Mouse (Mus musculus): Measurements from ENCODE around the gene Gdpd5.

The Gdpd5 gene

DNA sequence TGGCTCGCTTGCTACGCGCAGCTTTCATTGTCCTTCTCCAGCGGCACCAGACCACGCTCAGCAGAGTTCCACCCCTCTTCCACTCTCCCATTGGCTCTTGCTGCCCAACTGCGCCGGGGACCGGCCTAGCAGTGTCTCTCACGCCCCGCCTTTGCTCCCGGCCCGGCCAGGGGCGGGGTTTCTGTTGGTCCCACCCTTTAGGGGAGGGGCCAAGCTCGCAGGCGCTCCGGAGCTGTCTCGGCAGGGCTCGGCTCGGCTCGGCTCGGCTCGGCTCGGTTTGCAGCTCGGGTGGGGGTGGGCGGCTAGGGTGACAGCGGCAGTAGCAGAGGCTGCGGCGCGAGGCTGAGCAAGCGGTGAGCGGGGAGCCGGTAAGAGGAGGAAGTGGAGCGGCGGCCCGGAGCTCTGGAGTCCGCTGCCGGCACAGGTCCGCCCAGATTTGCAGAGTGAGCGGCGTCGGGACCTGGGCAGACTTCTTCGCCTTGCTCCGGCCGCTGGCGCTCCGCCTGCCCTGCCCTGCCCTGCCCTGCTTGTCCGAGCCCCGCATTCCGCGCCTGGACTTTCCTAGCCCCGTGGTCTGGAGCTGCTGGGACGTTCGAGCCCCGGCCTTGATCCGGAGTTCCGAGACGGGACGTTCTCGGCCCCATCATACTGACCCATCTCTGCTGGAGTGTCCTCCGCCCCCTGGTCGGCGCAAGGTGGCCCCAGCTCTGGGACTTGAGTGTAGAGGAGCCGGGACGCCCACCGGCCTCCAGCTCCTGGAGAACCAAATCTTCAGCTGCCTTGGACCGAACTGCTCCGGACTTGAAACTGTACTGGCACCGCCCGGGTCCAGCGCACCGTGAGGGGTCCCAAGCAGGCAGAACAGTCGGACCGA is at the start of gene Gdpd5:
Gene Gdpd5 (plus strand): TSS at position 201 of the 874 bp plus-strand sequence.
- DNase-seq (ENCODE audit: low spot score in 2 of 2), result peak; percentile 94 to 97

DNA sequence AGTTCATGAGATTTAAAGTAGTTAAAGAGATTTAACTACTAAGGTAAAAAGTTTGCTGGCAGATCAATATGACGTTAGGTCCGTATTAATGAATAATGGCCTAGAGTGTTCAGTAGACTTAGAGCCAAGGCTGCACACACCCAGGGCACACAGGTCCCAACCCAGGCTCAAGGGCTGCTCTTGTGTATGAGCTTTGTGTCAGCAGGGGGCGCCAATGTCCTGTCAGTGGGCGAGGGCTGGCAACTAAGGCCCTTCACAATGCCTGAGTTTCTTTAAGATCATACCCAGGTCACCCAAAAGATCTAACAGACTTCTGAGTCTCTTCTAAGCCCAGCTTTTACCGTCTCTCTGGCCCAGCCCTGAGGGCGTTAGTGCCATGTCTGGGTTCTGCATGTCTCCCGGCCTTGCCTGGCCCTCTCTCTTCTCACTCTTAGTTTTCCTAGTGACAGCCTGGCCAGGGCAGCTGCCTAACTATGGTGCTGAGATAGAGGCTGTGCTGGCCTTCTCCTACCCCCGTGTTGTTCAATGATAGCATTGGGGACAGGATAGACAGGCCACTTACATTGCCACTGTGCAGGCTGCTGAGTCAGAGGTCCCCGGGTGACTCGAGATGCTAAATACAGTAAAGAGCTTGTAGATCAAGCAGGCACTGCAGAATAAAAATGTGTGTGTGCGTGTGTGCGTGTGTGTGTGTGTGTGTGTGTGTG is 48.3 kb upstream of the Gdpd5 start:
- DNase-seq (ENCODE audit: low spot score in 2 of 2), result peak; percentile 40 to 82

DNA sequence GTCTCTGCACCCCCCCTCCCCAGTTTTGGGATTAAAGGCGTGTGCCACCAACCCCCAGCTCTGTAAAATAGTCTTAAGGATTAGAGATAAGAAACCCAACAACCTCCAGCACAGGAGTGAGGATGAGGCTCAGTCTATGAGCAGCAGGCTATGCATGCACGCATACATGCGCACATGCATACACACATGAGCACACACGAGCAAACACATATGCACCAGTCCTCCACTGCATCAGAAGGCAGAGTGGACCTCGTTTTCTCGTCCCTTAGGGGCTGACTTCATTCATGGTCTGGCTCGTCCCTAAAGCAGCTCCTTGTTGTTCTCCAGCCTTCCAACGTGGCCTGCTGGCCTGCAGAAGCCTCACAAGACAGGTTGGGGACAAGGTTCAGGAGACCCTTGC is 40.5 kb upstream of the Gdpd5 start:
- no peak for DNase-seq (ENCODE audit: low spot score in 2 of 2)

DNA sequence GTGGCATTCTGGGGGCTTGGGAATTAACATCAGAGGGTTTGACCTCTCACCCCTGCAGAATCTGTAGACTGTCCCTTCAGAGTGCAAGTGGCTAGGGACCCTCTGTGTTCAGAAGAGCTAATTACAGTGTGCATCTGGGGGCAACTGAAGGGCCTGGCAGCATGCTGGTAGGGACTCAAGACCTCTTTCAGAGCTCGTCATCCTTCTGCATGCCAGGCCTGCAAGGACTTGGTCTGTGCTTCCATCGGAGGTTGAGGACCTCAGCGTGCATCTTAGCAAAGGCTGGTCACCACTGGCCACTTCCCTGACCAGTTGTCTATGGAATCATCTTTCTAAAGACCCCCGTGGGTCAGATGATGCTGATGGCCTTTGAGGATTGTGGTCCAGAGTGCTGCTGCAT is 37.6 kb upstream of the Gdpd5 start:
- no peak for DNase-seq (ENCODE audit: low spot score in 2 of 2)

DNA sequence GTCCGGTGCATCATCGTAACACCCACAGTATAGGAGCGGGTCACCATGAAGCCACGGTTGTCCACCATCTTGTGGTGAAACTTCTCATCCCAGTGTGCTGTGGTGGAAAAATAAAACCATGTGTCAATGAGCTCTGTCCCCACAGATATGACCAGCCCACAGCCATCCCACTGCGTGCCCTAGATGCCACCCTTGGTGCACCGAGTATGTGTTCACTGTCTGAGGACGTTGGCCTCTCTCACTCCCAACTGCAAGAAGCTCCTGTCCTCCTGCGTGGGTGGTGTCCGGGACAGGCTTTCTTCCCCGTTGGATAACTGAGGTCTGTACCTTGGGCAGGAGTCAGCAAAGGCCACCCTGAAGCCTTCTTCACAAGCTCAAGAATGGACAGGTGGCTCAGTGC is 33.9 kb upstream of the Gdpd5 start:
- DNase-seq (ENCODE audit: low spot score in 2 of 2), result no peak

DNA sequence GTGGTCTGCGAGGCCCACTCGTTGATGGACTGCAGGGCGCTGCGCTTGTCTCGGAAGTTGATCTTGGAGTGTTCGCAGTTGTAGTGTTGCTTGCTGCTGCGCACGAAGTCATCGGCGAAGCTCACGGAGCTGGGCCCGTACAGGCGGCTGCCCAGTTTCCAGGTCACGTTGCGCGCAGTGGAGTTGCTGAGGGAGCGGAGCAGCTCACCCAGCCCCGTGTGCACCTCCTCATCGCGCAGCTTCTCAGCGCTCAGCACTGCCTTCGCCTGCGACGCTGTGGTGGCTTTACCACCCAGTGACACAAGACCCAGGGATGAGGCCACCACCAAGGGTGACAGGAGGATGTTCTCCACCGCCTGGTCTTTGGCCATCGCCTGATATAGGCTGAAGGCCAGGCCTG is 32.3 kb upstream of the Gdpd5 start:
- no peak for DNase-seq (ENCODE audit: low spot score in 2 of 2)

DNA sequence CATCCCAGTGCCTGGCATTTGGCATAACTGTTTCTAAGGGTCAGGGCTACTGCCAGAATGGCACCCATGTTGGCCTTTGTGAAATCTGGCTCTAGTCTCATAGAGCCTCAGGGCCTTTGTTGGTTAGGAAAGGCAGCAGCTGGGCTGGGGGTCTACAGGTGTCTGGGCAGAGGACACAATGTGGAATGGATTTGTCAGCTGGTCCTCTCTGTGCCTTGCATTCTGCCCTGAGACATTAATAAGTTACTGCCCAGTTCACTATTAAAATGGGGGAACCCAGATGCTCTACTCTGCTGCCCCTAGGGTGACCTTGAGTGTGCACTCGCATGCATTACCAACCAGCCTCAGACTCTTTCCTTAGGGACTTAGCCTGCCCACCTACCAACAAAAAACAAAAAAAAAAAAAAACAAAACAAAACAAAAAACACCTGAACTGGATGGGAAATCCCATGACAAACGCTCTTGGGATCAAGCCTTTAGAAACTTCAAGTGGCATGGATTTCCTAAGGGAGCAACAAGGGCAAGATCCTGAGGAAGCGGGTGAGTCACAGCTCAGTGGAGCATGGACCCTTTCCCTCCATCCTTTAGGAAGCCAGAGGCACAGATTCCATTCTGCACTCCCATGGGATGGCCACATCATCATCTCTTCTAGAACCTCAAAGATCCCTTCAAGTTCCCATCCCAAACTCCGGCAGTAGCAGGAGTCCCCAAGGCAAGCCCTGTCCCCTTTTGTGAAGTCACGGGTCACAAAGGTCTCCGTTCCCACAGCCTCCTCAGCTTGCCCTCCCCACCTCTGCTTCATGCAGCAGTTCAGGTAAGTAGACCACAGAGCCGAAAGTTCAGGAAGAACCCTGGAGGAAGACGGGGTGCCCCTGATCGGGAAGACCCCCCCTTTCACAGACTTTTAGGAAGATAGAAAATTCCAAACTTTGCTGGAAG is 31.2 kb upstream of the Gdpd5 start:
- DNase-seq (ENCODE audit: low spot score in 2 of 2), result no peak

DNA sequence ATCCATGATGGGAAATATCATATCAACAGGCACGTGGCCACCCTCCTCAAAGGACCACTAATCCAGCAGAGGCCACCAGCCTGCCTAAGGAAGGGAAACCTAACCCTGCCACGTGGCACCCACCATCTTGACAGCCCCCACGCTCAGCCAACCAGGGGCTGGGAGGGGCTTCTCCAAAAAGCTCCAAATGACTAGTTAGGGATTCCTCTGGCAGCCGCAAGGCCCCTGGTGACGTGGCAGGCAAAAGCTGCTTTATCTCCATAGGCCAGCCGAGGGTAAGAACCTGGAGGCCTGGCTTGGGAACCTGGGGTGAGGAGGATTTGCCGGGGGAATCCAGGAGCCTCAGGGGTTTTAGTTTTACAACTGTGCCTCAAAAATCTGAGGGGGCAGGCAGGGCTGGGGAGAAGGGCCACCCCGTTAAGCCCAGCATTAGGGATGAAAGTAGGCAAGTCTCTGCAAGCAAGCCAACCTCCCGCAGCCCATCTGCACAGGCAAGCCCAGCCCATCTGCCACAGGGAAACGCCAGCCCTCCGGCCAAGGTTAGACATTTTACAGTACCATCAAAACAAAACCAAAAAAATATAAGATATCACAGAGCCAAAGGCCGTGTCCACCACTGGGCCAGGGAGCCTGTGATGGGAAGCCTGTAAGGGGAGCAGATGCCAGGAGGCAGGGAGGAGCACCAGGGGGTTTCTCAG is 30.0 kb upstream of the Gdpd5 start:
- no peak for DNase-seq (ENCODE audit: low spot score in 2 of 2)

DNA sequence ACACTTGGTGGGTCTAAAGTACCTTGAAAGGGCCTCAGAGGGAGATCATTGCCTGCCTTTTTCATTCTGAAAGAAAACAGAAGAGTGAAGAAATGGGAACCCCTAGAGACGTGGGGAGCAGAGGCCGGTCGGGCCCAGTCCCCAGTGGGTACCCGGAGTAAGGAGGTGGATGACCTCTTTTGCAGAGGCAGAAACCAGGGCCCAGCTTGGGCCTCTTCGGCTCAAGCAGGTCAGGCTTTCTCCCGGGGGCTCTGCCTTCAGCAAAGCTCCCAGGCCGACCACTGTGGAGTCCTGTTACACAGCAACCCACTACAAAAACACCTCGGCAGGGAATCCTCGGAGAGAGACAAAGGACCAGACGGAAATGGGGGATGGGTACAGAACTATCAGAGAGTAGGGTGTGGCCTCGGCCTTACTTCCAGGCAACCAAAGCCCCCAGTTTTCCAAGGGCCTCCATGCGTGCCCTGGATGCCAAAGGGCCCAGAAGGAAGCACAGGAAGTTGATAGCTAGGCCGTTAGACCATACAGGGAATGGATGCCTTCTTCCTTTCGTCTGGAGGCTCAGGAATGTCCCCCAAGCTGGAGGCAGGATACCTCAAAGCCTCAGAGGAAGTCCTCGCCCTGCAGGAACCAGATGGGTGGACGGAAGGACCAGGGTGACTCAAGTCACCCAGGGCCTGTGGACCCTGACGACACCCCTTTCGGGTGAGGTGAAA is 29.3 kb upstream of the Gdpd5 start:
- no peak for DNase-seq (ENCODE audit: low spot score in 2 of 2)

DNA sequence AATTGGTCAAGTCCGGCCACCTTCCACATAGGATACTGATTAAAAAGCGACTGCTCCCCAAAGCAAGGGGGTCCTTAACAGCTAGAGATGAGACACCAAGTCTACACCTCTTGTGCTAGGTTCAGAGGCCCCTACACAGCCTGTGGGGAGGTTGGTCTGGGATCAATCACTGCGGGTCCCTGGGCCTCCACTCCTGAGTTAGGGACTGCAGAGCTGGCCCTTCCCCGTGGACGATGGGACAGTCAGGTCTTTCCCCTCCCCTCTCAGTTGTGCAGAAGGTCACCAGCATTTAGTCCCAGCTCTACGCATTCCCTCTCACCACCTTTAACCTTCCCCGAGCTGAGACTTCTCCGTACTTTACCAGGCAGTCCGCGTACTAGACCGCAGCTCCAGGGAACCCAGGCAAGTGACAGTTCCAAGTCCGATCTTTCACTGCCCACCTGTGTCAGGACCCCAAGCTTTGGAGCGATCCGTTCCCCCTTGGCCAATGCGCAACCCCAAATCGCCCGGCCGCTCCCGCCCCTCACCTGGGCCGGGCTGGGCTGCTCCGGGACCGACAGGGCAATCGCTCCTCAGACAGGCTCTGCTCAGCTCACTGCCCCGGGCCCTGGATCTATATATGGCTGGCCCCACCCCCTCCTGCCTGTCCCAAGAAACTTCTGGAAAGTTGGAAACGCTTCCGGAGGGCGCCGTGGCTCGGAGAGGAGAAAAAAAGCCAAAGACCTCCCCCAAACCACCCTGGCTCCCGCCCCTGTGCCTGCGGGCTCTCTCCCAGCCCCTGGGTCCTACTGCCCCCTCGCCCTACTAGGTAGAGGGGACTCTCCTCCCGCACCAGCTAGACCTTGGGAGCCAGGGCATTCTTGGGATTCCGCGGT is 28.5 kb upstream of the Gdpd5 start, which contains the start of gene Serpinh1:
Gene Serpinh1 (minus strand): TSS at position 714 of the 875 bp plus-strand sequence.
- DNase-seq (ENCODE audit: low spot score in 2 of 2), result peak in 1 of 2 experiments; percentile 37

DNA sequence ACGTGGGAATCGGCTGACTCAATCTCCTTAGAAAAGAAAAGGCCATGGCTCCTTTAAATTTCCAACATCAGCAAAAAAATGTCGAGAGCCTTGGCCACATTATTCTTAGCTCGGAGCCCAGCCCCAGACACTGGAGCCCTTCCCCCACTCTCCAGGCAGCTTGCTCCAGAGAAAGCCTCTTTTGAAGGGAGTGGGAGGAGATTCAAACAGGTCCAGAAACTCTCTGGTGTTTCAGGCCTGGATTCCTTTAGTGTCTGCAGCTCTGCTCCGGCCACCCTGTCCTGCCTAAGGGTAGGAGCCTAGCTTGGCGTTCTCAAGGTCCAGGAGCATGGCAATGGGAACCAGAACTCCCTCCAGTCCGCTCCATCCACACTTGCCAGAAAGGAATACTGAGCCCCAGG is 25.5 kb upstream of the Gdpd5 start:
- DNase-seq (ENCODE audit: low spot score in 2 of 2), result no peak

DNA sequence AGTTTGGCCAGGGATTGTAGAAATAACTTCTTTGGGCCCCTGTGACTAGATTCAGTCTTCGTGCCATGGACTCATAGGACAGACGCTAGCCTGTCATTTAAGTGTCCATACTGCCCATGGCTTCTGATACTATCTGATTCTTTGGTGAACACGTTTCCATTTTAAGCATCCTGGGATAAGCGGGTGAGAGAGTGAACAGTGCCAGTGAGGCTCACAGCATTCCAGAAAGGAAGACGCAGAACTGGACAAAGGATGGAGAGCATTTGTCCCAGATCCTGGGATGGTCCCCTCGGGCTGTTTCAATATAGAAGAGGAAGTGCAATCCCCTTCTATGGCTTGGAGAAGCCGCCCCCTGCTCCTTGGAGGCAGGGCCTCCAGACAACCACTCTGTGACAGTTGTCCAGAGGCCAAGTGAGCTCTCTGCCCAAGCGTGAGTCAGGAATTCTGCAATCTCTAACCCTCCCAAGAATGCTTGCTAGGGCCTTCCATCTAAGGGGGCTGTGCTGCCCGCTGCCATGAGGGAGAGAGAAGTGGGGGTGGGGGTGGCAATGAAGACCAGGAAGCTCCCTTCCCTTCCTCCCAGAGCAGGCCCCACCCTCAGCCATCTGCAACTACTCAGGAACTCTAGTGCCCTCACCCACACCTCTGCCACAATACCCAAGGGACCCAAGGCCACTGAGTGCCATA is 24.8 kb upstream of the Gdpd5 start:
- no peak for DNase-seq (ENCODE audit: low spot score in 2 of 2)

DNA sequence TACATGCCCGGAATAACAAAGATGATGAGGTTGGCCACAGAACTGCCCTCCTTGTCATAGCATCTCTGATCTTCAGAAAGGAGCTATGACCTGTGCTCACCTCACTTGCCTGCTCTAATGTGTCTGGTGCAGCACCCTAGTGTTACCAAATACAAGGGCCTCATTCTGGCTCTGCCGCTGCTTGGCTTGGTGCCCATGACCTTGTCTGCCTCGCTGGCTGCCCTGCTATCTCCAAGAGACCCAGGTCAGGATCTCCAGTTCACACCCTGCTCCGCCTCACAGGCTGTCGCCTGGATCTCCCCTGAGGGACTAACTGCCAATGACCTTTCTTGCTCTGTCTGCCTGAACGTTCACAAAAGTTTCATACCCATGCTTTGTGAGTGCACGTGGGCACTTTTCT is 24.0 kb upstream of the Gdpd5 start:
- no peak for DNase-seq (ENCODE audit: low spot score in 2 of 2)

DNA sequence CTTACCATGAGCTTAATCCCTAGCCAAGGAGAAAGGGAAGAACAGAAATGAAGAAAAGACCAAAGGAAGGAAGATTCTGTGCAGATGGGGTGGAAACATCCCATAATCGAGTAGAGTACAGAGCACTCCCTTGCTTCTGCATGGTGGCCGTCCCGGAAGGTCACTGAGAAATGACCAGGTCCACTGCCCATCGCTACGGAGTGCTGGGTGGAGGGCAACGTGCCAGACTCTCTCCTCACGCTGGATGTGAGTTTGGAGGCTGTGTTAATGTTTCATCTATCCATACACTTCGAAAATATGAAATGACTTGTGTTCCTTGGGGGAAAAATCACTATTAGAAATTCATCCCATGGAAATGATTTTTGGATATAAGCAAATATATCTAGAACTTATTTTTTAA is 22.8 kb upstream of the Gdpd5 start:
- no peak for DNase-seq (ENCODE audit: low spot score in 2 of 2)

DNA sequence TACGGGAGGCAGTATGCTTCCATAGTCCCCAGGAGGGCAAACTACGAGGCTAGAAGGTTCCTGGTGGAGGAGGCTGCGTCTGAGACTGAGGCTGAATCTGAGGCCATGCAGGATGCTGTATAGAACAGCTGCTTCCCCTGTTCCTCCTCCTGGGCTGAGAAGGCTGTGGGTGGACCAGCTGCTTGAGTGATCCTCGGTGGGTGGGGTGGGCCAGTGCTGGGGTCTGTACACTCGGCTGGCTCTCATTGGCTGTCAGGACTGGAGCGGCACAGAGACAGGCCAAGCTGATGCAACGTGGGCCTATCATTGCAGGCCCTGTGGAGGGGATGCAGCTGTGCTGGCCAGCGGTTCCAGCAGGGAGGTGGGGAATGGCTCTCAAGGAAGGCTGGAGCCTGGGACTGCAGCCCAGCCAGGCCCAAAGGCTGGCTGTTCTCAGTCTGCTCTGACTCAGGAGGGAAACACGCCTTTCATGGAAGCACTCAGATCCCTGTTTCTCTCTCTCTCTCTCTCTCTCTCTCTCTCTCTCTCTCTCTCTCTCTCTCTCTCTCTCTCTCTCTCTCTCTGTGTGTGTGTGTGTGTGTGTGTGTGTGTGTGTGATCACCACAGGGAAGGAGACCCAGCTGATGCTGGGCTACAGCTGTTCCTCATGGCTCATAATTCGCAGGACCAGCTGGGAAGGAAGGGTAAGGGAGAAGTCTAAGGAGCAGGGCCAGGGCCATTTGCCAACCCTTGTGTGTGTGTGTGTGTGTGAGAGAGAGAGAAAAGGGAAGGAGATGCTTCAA is 21.0 kb upstream of the Gdpd5 start:
- no peak for DNase-seq (ENCODE audit: low spot score in 2 of 2)

DNA sequence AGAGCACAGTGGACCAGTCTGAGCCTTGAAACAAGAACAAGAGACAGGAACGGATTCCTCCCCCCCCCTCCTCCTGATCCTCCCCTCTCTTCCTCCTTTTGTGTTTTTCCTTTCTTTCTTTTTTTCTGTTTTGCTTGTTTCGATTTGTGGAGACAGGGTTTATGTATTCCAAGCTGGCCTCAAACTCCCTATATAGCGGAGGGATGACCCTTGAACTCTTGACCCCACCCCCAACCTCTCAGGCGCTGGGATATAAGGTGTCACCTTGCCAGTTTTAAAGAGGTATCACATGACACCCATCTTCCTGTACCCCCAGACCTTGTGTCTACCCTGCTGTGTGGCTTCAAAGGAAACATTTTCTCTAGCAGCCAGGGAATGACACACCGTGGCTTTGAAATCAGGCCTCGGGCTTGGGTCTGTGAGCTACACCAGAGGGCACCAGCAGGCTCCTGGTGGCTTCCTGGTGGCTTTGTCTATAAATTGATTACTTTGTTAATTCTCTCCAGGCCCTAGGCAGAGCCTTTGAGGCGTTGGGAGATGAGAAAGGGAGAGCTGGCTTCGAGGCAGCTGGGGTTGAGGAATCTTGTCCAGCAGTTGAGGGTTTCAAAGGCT is 20.3 kb upstream of the Gdpd5 start:
- DNase-seq (ENCODE audit: low spot score in 2 of 2), result no peak

DNA sequence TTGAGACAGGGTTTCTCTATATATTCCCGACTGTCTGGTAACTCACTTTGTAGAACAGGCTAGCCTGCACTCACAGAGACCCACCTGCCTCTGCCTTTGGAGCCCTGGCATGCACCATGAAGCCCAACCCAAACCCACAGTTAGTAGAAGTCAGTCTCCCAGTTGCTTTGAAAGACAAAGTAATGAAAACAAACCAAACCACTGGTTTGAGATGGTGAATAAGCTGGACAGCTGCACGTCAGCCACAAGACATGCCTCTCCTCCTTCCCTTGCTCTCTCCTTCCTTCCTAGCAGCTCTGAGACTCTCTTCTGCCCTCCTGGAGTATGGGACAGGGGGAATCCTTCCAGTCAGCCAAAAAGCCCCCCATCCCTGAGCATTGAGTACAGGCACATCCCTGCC is 19.1 kb upstream of the Gdpd5 start:
- DNase-seq (ENCODE audit: low spot score in 2 of 2), result no peak

DNA sequence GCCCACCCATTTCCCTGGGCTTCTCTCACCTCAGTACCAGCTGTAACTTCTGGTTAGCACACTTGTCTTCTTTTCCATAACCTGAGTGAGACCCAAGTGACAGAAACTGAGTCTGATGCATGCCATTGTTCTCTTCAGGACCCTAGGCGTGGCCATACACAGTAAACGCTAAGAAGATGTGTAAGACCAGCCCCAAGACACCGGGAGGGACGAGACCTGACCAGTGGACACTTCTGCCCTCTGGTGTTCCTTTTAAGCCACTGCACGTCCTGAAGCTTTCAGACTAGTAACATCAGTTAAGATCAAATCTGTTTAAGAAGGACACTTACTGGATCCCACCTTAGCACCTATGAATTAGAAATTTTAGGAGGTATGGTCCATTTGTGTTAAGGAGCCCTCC is 16.1 kb upstream of the Gdpd5 start:
- peak in 1 of 2 experiments; percentile 53 for DNase-seq (ENCODE audit: low spot score in 2 of 2)

All from spleen, postnatal 10 days (tissue).